Mouse (Mus musculus): ENCODE data around the gene Cdkn2d. TPM values are rescaled to one million over a fixed set of nuclear protein-coding genes. Genes with fewer than 3 reads are reported as not detected.
"Not testable (repeated sequence)": the region's sequence is repeated elsewhere in the genome, so short reads cannot be mapped to it uniquely, and the experiment has no call there.

The Cdkn2d gene
- polyA plus RNA-seq, 1 experiment from 2014 or later, result 72.1 TPM

DNA sequence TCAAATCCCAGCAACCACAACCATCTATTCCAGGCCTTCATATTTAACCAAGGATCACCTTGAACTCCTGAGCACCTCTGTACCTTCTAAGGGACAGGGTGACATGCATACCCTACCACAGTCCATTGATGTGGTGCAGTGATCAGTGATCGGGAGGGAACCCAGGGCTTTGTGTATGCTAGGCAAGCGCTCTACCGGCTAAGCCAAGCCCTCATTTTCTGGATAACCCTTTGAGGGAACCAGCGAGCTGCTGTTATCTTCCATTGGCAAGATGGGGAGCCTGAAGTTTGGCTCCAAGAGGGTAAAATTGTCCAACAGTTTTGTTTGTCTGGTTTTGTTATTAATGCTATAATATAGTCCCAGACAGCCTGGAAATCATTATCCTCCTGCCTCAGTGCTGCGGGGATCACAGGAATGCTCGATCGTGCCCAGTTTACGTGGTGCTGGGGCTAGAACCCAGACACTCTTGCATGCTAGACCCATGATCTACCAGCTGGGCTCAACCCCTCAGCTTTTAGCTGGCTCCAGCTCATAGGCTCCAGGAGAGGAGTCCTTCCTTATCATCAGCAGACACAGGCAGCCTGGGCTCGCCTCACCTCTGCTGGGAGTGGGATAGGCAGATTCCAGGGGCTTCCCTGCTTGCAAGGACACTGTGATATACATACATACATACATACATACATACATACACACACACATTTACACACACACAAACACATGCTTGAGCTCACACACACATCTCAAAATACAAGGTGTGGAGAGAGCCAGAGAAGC, 23.3 kb upstream of the Cdkn2d start:
- ATAC-seq (ENCODE audit: low FRiP score, low read depth), result no peak
- H3K4me3 ChIP-seq, result no peak overlapping the region
- H3K36me3 ChIP-seq, result no peaks in the 10 kb centered on the region
- no peaks in the 10 kb centered on the region for H3K9me3 ChIP-seq
- peaks cover 28% of the 10 kb centered on the region for H3K27me3 ChIP-seq
- H3K4me2 ChIP-seq (replicated peaks), result no peak overlapping the region
- H3K27ac ChIP-seq (replicated peaks), result no peak overlapping the region
- WGBS, result 88% methylated on average over 9 of the region's 9 CpGs
- H3K9ac ChIP-seq (replicated peaks), result no peak overlapping the region
- 0 out of 2 replicates have a peak, but pooled peaks cover 5% of the 10 kb centered on the region for H3K4me1 ChIP-seq

GRCm38 (mm10) chr9:21313394-21313793, 22.2 kb upstream of the Cdkn2d start:
- WGBS, result 9% methylated on average over 11 of the region's 11 CpGs
- ATAC-seq (ENCODE audit: low FRiP score, low read depth), result peak; percentile 52; the same call in 1 of the 2 replicates
- H3K27ac ChIP-seq (replicated peaks), result no peak overlapping the region
- H3K9me3 ChIP-seq, result no peaks in the 10 kb centered on the region
- peaks cover 28% of the 10 kb centered on the region for H3K27me3 ChIP-seq
- no peak overlapping the region for H3K4me2 ChIP-seq (replicated peaks)
- H3K4me1 ChIP-seq, result 0 out of 2 replicates have a peak, but pooled peaks cover 5% of the 10 kb centered on the region
- H3K36me3 ChIP-seq, result no peaks in the 10 kb centered on the region
- H3K9ac ChIP-seq (replicated peaks), result no peak overlapping the region
- no peak overlapping the region for H3K4me3 ChIP-seq

DNA sequence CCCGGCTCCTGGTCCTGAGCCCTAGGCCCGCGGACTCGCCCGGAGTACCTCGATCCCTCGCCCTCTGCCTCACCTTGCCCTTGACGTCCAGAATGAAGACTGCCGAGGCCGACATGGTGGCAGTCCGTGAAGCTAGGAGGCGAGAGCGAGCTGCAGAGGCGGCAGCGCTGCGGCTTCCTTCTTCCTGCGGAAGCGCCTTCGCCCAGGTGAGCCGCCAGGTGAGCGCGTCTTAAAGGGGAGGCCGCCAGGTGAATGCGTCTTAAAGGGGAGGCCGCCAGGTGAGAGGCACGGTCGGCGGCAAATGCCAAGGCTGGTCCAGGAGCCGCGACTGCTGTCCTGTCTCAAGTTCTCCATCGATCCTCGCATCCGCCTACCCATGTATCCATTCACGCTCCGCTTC, 20.9 kb upstream of the Cdkn2d start, which contains the start of gene Ap1m2:
TSS of gene Ap1m2 (minus strand) at position 204 of the 400 bp plus-strand sequence.
- no peak for ATAC-seq (ENCODE audit: low FRiP score, low read depth)
- peaks cover 28% of the 10 kb centered on the region for H3K27me3 ChIP-seq
- H3K4me1 ChIP-seq, result 0 out of 2 replicates have a peak, but pooled peaks cover 5% of the 10 kb centered on the region
- no peak within 1 kb of the TSS; the same call in 1 of the 2 replicates for H3K4me2 ChIP-seq (replicated peaks)
- 13% methylated on average over 35 of the region's 35 CpGs for WGBS
- no peak within 1 kb of the TSS for H3K9ac ChIP-seq (replicated peaks)
- H3K9me3 ChIP-seq, result no peaks in the 10 kb centered on the region
- no peaks in the 10 kb centered on the region for H3K36me3 ChIP-seq
- H3K27ac ChIP-seq (replicated peaks), result no peak within 1 kb of the TSS
- H3K4me3 ChIP-seq, result 0 out of 2 replicates have a peak within 1 kb of the TSS, but pooled peaks have one; percentile 2

- Histone ChIP-seq H3K27me3 (peaks cover 28% of the 10 kb centered on the region), H3K9ac (replicated peaks) (no peak overlapping the region), H3K9me3 (no peaks in the 10 kb centered on the region), H3K36me3 (no peaks in the 10 kb centered on the region), H3K4me3 (0 out of 2 replicates have a peak overlapping the region, but pooled peaks have one; percentile 2), H3K4me1 (0 out of 2 replicates have a peak, but pooled peaks cover 5% of the 10 kb centered on the region), H3K4me2 (replicated peaks) (no peak overlapping the region), H3K27ac (replicated peaks) (no peak overlapping the region)
- no peak for ATAC-seq (ENCODE audit: low FRiP score, low read depth)
- 29% methylated on average over 7 of the region's 7 CpGs for WGBS
Observed at GRCm38 (mm10) chr9:21311695-21312094, 20.5 kb upstream of the Cdkn2d start.

DNA sequence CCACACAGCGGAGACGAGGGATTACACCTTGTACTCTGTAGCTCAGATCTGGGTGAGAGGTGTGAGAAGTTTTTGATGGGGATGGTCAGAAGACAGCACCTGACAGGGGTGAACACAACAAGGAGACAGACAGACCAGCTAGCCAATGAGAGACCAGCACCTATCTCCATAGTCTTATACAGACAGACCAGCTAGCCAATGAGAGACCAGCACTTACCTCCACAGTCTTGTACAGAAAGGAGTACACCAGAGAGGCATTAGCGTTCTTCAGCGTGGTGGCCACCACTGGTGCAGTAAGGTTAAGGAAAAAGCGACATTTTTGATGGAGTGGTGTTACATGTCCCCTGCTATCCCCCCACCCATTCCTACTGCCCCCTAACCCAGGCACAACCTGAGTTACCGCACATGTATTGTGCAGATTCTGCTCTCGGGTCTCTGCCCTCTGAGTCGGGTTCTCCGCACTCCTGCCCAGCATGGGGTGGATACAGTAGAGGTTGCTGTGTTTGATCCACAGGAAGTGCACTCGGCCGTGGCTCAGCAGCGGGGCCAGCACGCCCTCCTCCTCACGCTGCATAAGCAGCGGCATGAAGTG, 18.0 kb upstream of the Cdkn2d start:
- H3K27ac ChIP-seq (replicated peaks), result no peak overlapping the region
- WGBS, result 82% methylated on average over 15 of the region's 15 CpGs
- H3K27me3 ChIP-seq, result peaks cover 28% of the 10 kb centered on the region
- no peak for ATAC-seq (ENCODE audit: low FRiP score, low read depth)
- no peak overlapping the region for H3K4me2 ChIP-seq (replicated peaks)
- no peak overlapping the region for H3K4me3 ChIP-seq
- H3K4me1 ChIP-seq, result 0 out of 2 replicates have a peak, but pooled peaks cover 5% of the 10 kb centered on the region
- H3K36me3 ChIP-seq, result no peaks in the 10 kb centered on the region
- no peaks in the 10 kb centered on the region for H3K9me3 ChIP-seq
- H3K9ac ChIP-seq (replicated peaks), result no peak overlapping the region

GRCm38 (mm10) chr9:21305065-21305464, 13.9 kb upstream of the Cdkn2d start:
- 89% methylated on average over 7 of the region's 7 CpGs for WGBS
- no peak overlapping the region for H3K4me2 ChIP-seq (replicated peaks)
- no peak overlapping the region for H3K9ac ChIP-seq (replicated peaks)
- no peak for ATAC-seq (ENCODE audit: low FRiP score, low read depth)
- H3K9me3 ChIP-seq, result 0 out of 2 replicates have a peak, but pooled peaks cover 2% of the 10 kb centered on the region
- H3K36me3 ChIP-seq, result no peaks in the 10 kb centered on the region
- no peaks in the 10 kb centered on the region for H3K4me1 ChIP-seq
- no peak overlapping the region for H3K27ac ChIP-seq (replicated peaks)
- no peak overlapping the region for H3K4me3 ChIP-seq
- peaks cover 4% of the 10 kb centered on the region; the same call in 1 of the 2 replicates for H3K27me3 ChIP-seq

DNA sequence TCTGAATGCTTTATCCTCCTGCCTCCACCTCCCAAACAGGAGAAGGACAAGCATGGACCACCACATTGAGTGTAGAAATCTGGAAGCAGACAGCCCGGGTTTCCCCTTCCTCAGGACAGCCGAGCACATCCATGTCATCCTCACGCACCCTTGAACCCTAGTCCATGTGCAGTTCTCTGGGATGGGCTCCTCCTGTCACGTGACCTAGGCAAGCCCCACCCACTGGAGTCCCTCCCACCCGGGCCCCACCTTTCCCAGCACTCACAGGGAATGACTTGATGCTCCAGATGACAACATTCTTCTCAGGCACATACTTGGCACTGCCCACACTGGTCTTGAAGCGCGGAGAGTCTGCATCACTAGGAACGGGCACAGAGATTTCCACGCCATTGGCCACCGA, 7.8 kb upstream of the Cdkn2d start:
- Histone ChIP-seq H3K4me1 (no peaks in the 10 kb centered on the region), H3K27ac (replicated peaks) (no peak overlapping the region), H3K36me3 (no peaks in the 10 kb centered on the region), H3K9me3 (0 out of 2 replicates have a peak, but pooled peaks cover 2% of the 10 kb centered on the region), H3K4me3 (no peak overlapping the region), H3K9ac (replicated peaks) (no peak overlapping the region), H3K27me3 (no peaks in the 10 kb centered on the region), H3K4me2 (replicated peaks) (no peak overlapping the region)
- ATAC-seq (ENCODE audit: low FRiP score, low read depth), result no peak
- WGBS, result 90% methylated on average over 10 of the region's 10 CpGs

DNA sequence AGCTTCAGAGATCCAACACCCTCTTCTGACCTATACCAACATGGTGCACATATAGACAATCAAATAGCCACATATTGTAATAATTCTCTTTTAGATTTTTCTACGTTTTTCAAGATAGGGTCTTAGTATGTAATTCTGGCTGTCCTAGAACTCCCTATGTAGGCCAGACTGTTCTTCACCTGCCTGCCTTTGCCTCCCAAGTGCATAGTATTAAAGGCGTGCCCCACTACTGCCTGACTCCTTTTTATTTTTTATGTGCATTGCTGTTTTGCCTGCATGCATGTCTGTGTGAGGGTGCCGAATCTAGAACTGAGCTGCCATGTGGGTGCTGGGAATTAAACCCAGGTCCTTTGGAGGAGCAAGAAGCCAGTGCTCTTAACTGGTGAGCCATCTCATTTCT, 1.1 kb upstream of the Cdkn2d start:
- WGBS, result 93% methylated on average over 3 of the region's 3 CpGs
- Histone ChIP-seq H3K27ac (replicated peaks) (no peak overlapping the region), H3K4me1 (peaks cover 23% of the 10 kb centered on the region)

GRCm38 (mm10) chr9:21291868-21292267, 661 bp upstream of the Cdkn2d start:
- peak overlapping the region; percentile 75 for H3K4me3 ChIP-seq
- not testable (repeated sequence) for H3K27me3 ChIP-seq; ATAC-seq (ENCODE audit: low FRiP score, low read depth); H3K36me3 ChIP-seq; H3K9ac ChIP-seq (replicated peaks); H3K9me3 ChIP-seq
- peak overlapping the region; percentile 78 for H3K27ac ChIP-seq (replicated peaks)
- 18% methylated on average over 7 of the region's 7 CpGs for WGBS
- H3K4me2 ChIP-seq (replicated peaks), result peak overlapping the region; percentile 70
- H3K4me1 ChIP-seq, result peaks cover 27% of the 10 kb centered on the region

More for the DNA sequence above, 1.1 kb upstream of the Cdkn2d start:
- Histone ChIP-seq H3K4me2 (replicated peaks) (no peak overlapping the region), H3K4me3 (no peak overlapping the region), H3K27me3 (no peaks in the 10 kb centered on the region), H3K36me3 (no peaks in the 10 kb centered on the region), H3K9ac (replicated peaks) (no peak overlapping the region), H3K9me3 (no peaks in the 10 kb centered on the region)
- ATAC-seq (ENCODE audit: low FRiP score, low read depth), result no peak

GRCm38 (mm10) chr9:21290589-21290988, 618 bp downstream of the Cdkn2d start:
- peak overlapping the region; percentile 70 for H3K4me2 ChIP-seq (replicated peaks)
- WGBS, result under 1% methylated on average over 20 of the region's 20 CpGs
- H3K27ac ChIP-seq (replicated peaks), result peak overlapping the region; percentile 86
- H3K36me3 ChIP-seq, result no peaks in the 10 kb centered on the region
- no peaks in the 10 kb centered on the region for H3K27me3 ChIP-seq
- peak overlapping the region; percentile 75 for H3K4me3 ChIP-seq
- no peaks in the 10 kb centered on the region for H3K9me3 ChIP-seq
- H3K4me1 ChIP-seq, result peaks cover 34% of the 10 kb centered on the region
- ATAC-seq (ENCODE audit: low FRiP score, low read depth), result no peak
- H3K9ac ChIP-seq (replicated peaks), result peak overlapping the region; percentile 81

DNA sequence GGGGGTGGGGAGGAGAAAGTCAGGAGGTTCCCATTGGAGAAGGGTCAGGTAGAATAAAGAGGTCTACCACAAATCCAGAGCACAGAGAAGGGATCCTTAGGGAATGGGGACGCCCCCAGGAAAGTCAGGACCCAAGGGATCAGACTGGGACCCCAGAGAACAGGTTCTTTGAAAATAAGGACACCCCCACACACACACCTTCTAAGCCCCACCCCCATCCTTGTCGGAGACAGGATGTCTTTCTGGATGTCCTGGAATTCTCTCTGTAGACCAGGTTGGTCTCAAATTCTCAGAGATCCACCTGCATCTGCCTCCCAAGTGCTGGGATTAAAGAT, 1.9 kb downstream of the Cdkn2d start:
- Histone ChIP-seq H3K9ac (replicated peaks) (no peak overlapping the region), H3K27ac (replicated peaks) (no peak overlapping the region), H3K4me1 (peaks cover 34% of the 10 kb centered on the region), H3K4me3 (peak overlapping the region; percentile 84; the same call in 1 of the 2 replicates), H3K9me3 (no peaks in the 10 kb centered on the region), H3K36me3 (peaks cover 8% of the 10 kb centered on the region; the same call in 1 of the 2 replicates), H3K27me3 (no peaks in the 10 kb centered on the region), H3K4me2 (replicated peaks) (peak overlapping the region; percentile 70)
- ATAC-seq (ENCODE audit: low FRiP score, low read depth), result no peak
- 89% methylated on average over 2 of the region's 2 CpGs for WGBS

All from midbrain, embryonic 12.5 days (tissue).